Mouse (Mus musculus) embryo, embryonic 9.5 days (tissue): Measurements from ENCODE around the gene Igfl3.

Experiments used
- DNase-seq: peaks from one replicate; pipeline ENCODE4 v3.0.0-alpha.2; 2017; ENCODE audit errors: extremely low spot score

Gene Igfl3

DNA sequence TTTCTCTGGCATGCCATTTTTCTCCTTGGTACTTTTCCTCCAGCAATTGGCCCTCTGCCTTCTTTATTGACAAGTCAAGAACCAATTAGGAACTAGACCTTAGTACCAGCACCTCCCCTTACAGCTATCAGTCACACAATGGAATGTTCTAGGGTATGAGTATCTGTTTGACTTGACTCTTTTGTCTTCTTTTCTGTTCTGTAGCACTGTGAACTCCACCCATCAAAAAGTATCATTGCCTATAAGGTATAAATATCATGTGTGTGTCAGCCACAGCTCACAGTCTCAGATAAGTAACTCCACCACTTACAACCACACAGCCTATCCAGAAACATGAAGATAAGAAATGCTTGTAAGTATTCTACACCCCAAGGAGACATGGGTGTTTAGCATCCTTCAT is at the start of gene Igfl3:
Igfl3 (plus strand) TSS at position 301 of the 400 bp plus-strand sequence.
- no peak for DNase-seq

DNA sequence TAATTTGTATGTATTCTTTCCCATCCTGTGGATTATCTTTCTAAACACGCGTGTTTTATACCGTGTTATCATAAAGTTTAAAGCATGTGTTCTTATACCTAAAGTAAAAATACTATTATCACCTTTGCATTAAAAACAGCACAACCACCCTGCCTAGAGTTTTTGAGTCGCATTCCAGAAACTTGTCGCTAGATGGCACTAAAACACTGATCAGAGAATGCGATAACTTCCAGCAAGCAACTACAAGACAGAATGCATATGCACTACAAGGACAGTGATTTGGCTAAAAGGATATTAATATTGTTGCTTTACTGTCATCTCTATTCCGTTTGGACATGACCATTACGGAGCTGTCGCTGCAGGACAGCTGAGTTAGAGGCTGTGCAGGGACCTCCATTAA is 34.6 kb downstream of the Igfl3 start:
- DNase-seq = peak; percentile 4

GRCm38 (mm10) chr7:18214699-18215098 is 38.4 kb downstream of the Igfl3 start:
- no peak for DNase-seq
